Mouse (Mus musculus) E14TG2a.4 (cell line): ENCODE measurements around the gene Specc1.

Experiments
- CTCF ChIP-seq: conservative IDR thresholded peaks from 2 replicates; pipeline ENCODE4 v1.5.1; 2014; ENCODE audit warnings: low read length
- POU5F1 ChIP-seq: IDR thresholded peaks from 2 replicates; pipeline ENCODE4 v1.6.1; 2014; ENCODE audit warnings: low read length, borderline replicate concordance

- TF ChIP-seq CTCF (no peak), POU5F1 (no peak)
Observed at GRCm38 (mm10) chr11:62131601-62132000, 175.0 kb downstream of the Specc1 start.
